Mouse (Mus musculus) left cerebral cortex, postnatal 10 days (tissue): ENCODE data around the gene Atxn7l3. TPM values are rescaled to one million over a fixed set of nuclear protein-coding genes. Genes with fewer than 3 reads are reported as not detected.

ENCODE experiments used
- DNase-seq, 2 experiments: peaks; one replicate each; pipeline ENCODE4 v3.0.0; 2021 to 2022; ENCODE audit warnings: low spot score in 2 of 2, mixed read lengths in 1 of 2; ENCODE audit errors: extremely low spot score in 1 of 2
- intact Hi-C: fragments of 180-260 bp; cut with DNase I; formaldehyde crosslinking; loops from one replicate; pipeline ENCODE4 v1.15.1; 2025
- total RNA-seq, 2 experiments: library from RNA; stranded (reverse); gene quantifications; 2 replicates each; pipeline ENCODE4 v1.2.3; 2021

Gene Atxn7l3
- total RNA-seq, 2 experiments from 2014 or later = 187 TPM

DNA sequence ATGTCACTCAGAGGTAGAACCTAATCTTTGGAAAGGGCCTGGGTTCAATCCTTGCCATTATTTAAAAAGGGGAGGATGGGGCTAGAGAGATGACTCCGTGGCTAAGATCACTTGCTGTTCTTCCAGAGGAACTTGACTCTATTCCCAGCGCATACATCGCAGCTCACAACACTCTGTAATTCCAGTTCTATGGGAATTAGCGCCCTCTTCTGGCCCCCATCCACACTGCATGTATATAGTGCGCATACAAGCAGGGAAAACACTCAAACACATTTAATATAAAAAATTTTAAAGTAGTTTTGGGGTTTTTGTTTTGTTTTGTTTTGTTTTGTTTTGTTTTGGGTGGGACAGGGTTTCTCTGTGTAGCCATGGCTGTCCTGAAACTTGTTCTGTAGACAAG, 54.6 kb downstream of the Atxn7l3 start:
- intact Hi-C loops = no loop called here

DNA sequence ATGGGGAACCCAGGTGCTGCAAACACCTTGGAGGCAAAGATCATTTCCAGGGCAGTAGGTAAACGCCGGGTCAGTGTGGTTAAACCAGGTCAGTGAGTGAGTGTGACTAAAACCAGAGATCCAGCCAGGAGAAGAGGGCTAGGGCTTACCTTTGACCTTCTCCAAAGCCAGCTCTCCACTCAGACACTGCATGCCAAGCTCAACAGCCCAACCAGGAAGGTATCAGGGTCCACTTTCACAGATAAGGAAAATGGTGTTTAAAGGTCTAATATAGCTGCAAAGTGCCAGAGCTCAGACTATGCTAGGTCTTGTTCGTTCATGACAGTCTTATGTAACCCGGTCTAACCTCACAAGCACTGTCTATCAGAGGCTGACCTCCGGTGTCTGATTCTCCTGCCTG, 55.2 kb downstream of the Atxn7l3 start:
- intact Hi-C loops = no loop called here
- DNase-seq = no peak

More for the DNA sequence above, 54.6 kb downstream of the Atxn7l3 start:
- no peak for DNase-seq

DNA sequence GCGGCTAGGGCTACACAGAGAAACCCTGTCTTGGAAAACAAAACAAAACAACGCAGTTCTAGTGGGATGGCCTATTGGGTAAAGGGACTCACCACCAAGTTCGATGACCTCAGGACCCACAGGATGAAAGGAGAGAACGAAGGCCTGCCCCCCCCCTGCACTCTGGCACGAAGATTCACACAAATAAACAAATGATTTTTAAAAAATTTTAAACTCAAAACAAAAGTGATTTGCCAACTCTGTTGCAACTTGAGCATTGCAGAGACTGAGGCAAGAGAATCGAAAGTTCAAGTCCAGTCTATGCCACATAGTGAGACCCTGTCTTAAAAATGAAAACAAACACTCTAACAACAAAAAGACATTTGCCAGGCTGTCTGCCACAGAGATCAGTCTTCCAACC, 55.8 kb downstream of the Atxn7l3 start:
- DNase-seq = no peak
- intact Hi-C loops = no loop called here

Other genes starting within 250 kb of the Atxn7l3 start
- 100 to 1,000 TPM; 103 to 107 TPM for gene Mpp2, start 208.1 kb downstream of the Atxn7l3 start, total RNA-seq
- not detected for gene Ppy, start 195.3 kb downstream of the Atxn7l3 start, total RNA-seq
- not detected for gene Pyy, start 188.8 kb downstream of the Atxn7l3 start, total RNA-seq
- gene Nags, start 151.1 kb downstream of the Atxn7l3 start, total RNA-seq = under 1 TPM in 1 of 2 experiments, not detected in 1; 0.20 TPM
- gene Tmem101, start 140.2 kb downstream of the Atxn7l3 start, total RNA-seq = 10 to 100 TPM; 24.3 to 24.4 TPM
- 10 to 100 TPM; 67.6 to 72.3 TPM for gene Lsm12, start 111.3 kb downstream of the Atxn7l3 start, total RNA-seq
- 10 to 100 TPM; 43.8 to 45.0 TPM for gene G6pc3, start 107.0 kb downstream of the Atxn7l3 start, total RNA-seq
- gene Hdac5, start 66.5 kb downstream of the Atxn7l3 start, total RNA-seq = 100 to 1,000 TPM; 190 TPM
- under 1 TPM; 0.83 to 0.99 TPM for gene BC030867, start 47.7 kb downstream of the Atxn7l3 start, total RNA-seq
- under 1 TPM; 0.49 to 0.71 TPM for gene Asb16, start 27.9 kb downstream of the Atxn7l3 start, total RNA-seq
- gene Tmub2, start 11.7 kb downstream of the Atxn7l3 start, total RNA-seq = 10 to 100 TPM; 61.2 to 64.4 TPM
- gene Ubtf, start 23.1 kb upstream of the Atxn7l3 start, total RNA-seq = 100 to 1,000 TPM in 1 of 2 experiments, 10 to 100 TPM in 1; 97.0 to 100 TPM
- gene Slc4a1, start 69.6 kb upstream of the Atxn7l3 start, total RNA-seq = 1 to 10 TPM in 1 of 2 experiments, under 1 TPM in 1; 0.47 to 1.2 TPM
- gene Rundc3a, start 96.8 kb upstream of the Atxn7l3 start, total RNA-seq = 100 to 1,000 TPM; 329 to 332 TPM
- 10 to 100 TPM; 64.8 to 66.7 TPM for gene Slc25a39, start 111.3 kb upstream of the Atxn7l3 start, total RNA-seq
- 10 to 100 TPM; 79.2 to 79.4 TPM for gene Grn, start 133.7 kb upstream of the Atxn7l3 start, total RNA-seq
- 100 to 1,000 TPM; 125 to 135 TPM for gene Fam171a2, start 151.1 kb upstream of the Atxn7l3 start, total RNA-seq
- gene Itga2b, start 173.5 kb upstream of the Atxn7l3 start, total RNA-seq = 1 to 10 TPM; 3.2 to 3.3 TPM